25 mouse cellular contexts compared by ENCODE assay signal in genomic region chr7:137239542-137240133, GRCm38 (mm10).
A peak's percentile ranks its signal among the peaks of the same experiment; 100 is the strongest.
DNase-seq lines count a peak whose midpoint lies in the region; ATAC-seq lines count a peak whose summit lies in the region.
"Had no signal": no experiment of that assay in that cellular context is flagged by ENCODE, and none has a peak within 500 bp of the region (broad histone marks: within the 10 kb centered on the region; RNA-seq: fewer than 3 reads in every experiment).

No protein-coding gene starts in this region.

- no peak for ATAC-seq in embryonic facial prominence, embryonic 15.5 days (ENCODE audit: insufficient number of reproducible peaks, low FRiP score, low TSS enrichment, low read depth)
- no peak for ATAC-seq in midbrain, embryonic 14.5 days (ENCODE audit: low FRiP score, low TSS enrichment)
- no peak for ATAC-seq in midbrain, embryonic 11.5 days (ENCODE audit: low FRiP score)
- peak; percentile 58; the same call in 1 of the 2 replicates for ATAC-seq in hindbrain, embryonic 15.5 days (ENCODE audit: low FRiP score, low read depth)
- ATAC-seq in neural tube, embryonic 15.5 days (ENCODE audit: low FRiP score): peak; percentile 69
- ATAC-seq: activated CD4-positive, CD25-positive, alpha-beta regulatory T cell, adult 4 months; forebrain, embryonic 15.5 days; inflammation-experienced regulatory T-cells, adult 6 months had no signal

- peaks cover 8% of the 10 kb centered on the region; the same call in 1 of the 2 replicates for H3K4me1 ChIP-seq in embryonic facial prominence, embryonic 15.5 days
- H3K4me1 ChIP-seq in embryonic facial prominence, embryonic 10.5 days: peaks cover 66% of the 10 kb centered on the region
- H3K4me1 ChIP-seq in midbrain, embryonic 14.5 days (ENCODE audit: control insufficient read depth, insufficient read depth, low read length): peaks cover 74% of the 10 kb centered on the region
- peaks cover 11% of the 10 kb centered on the region for H3K4me1 ChIP-seq in midbrain, embryonic 11.5 days (ENCODE audit: control insufficient read depth, insufficient read depth, low read length)
- H3K4me1 ChIP-seq in hindbrain, embryonic 15.5 days (replicated peaks): peaks cover 79% of the 10 kb centered on the region
- peaks cover 71% of the 10 kb centered on the region for H3K4me1 ChIP-seq in neural tube, embryonic 15.5 days

- H3K9ac ChIP-seq in embryonic facial prominence, embryonic 15.5 days: no peak overlapping the region
- H3K9ac ChIP-seq in midbrain, embryonic 14.5 days (replicated peaks; ENCODE audit: low read length): no peak overlapping the region
- H3K9ac ChIP-seq in midbrain, embryonic 11.5 days (ENCODE audit: low read length): no peak overlapping the region
- H3K9ac ChIP-seq in hindbrain, embryonic 15.5 days: no peak overlapping the region
- H3K9ac ChIP-seq in neural tube, embryonic 15.5 days (replicated peaks): no peak overlapping the region
- H3K9ac ChIP-seq: embryonic facial prominence, embryonic 12.5 days; forebrain, embryonic 15.5 days; kidney, embryonic 15.5 days; limb, embryonic 13.5 days; lung, embryonic 15.5 days had no signal

- no peaks in the 10 kb centered on the region for H3K9me3 ChIP-seq in embryonic facial prominence, embryonic 15.5 days (replicated peaks)
- no peaks in the 10 kb centered on the region for H3K9me3 ChIP-seq in embryonic facial prominence, embryonic 10.5 days
- H3K9me3 ChIP-seq in midbrain, embryonic 14.5 days (ENCODE audit: control insufficient read depth, low read length): no peaks in the 10 kb centered on the region
- no peaks in the 10 kb centered on the region for H3K9me3 ChIP-seq in midbrain, embryonic 11.5 days (ENCODE audit: control insufficient read depth, low read length)
- no peaks in the 10 kb centered on the region for H3K9me3 ChIP-seq in hindbrain, embryonic 15.5 days
- H3K9me3 ChIP-seq in neural tube, embryonic 15.5 days (replicated peaks): no peaks in the 10 kb centered on the region
- H3K9me3 ChIP-seq: embryonic facial prominence, embryonic 12.5 days; forebrain, embryonic 10.5 days; forebrain, embryonic 15.5 days; kidney, embryonic 15.5 days; limb, embryonic 13.5 days; lung, embryonic 15.5 days had no signal

- H3K4me2 ChIP-seq in embryonic facial prominence, embryonic 15.5 days (replicated peaks): no peak overlapping the region
- H3K4me2 ChIP-seq in midbrain, embryonic 14.5 days (ENCODE audit: low read length): no peak overlapping the region
- no peak overlapping the region for H3K4me2 ChIP-seq in midbrain, embryonic 11.5 days
- H3K4me2 ChIP-seq in hindbrain, embryonic 15.5 days: no peak overlapping the region
- H3K4me2 ChIP-seq in neural tube, embryonic 15.5 days: no peak overlapping the region
- H3K4me2 ChIP-seq: embryonic facial prominence, embryonic 12.5 days; forebrain, embryonic 15.5 days; heart, embryonic 11.5 days; kidney, embryonic 15.5 days; limb, embryonic 13.5 days; liver, embryonic 11.5 days; lung, embryonic 15.5 days had no signal

- DNase-seq in embryonic facial prominence, embryonic 10.5 days (ENCODE audit: low spot score): no peak
- DNase-seq in midbrain, embryonic 14.5 days: no peak
- no peak for DNase-seq in midbrain, embryonic 11.5 days (ENCODE audit: low spot score, missing footprints)
- DNase-seq in adrenal gland, postnatal 4 days (ENCODE audit: low spot score in 2 of 2): no peak
- DNase-seq: cerebellum, adult 9-10 months; cerebellum, postnatal 36 days; gastrocnemius, postnatal 36 days; heart, adult 18-20 months; heart, postnatal 36 days; kidney, adult 18-20 months; kidney, postnatal 25 days; right cerebral cortex, postnatal 14 days had no signal

- H3K27ac ChIP-seq in embryonic facial prominence, embryonic 15.5 days (replicated peaks): 0 out of 2 replicates have a peak overlapping the region, but pooled peaks have one; percentile 17
- no peak overlapping the region for H3K27ac ChIP-seq in embryonic facial prominence, embryonic 10.5 days (replicated peaks)
- peak overlapping the region; percentile 70; the same call in 1 of the 2 replicates for H3K27ac ChIP-seq in midbrain, embryonic 14.5 days (replicated peaks; ENCODE audit: low read depth, low read length)
- no peak overlapping the region for H3K27ac ChIP-seq in midbrain, embryonic 11.5 days (ENCODE audit: low read depth, low read length)
- H3K27ac ChIP-seq in hindbrain, embryonic 15.5 days (replicated peaks): peak overlapping the region; percentile 83
- peak overlapping the region; percentile 78 for H3K27ac ChIP-seq in neural tube, embryonic 15.5 days (replicated peaks)
- H3K27ac ChIP-seq: embryonic facial prominence, embryonic 12.5 days; forebrain, embryonic 10.5 days; forebrain, embryonic 15.5 days; kidney, embryonic 15.5 days; limb, embryonic 13.5 days; lung, embryonic 15.5 days had no signal

- WGBS in embryonic facial prominence, embryonic 15.5 days: 63% methylated on average over 5 of the region's 5 CpGs
- 74% methylated on average over 5 of the region's 5 CpGs for WGBS in embryonic facial prominence, embryonic 10.5 days
- 59% methylated on average over 5 of the region's 5 CpGs for WGBS in midbrain, embryonic 14.5 days
- WGBS in midbrain, embryonic 11.5 days: 77% methylated on average over 5 of the region's 5 CpGs
- 39% methylated on average over 5 of the region's 5 CpGs for WGBS in hindbrain, embryonic 15.5 days
- 28% methylated on average over 5 of the region's 5 CpGs for WGBS in neural tube, embryonic 15.5 days

- H3K27me3 ChIP-seq in embryonic facial prominence, embryonic 15.5 days: peaks cover 15% of the 10 kb centered on the region
- H3K27me3 ChIP-seq in embryonic facial prominence, embryonic 10.5 days (replicated peaks; ENCODE audit: low read depth, poor library complexity, severe bottlenecking): peaks cover 16% of the 10 kb centered on the region; the same call in 1 of the 2 replicates
- no peaks in the 10 kb centered on the region for H3K27me3 ChIP-seq in midbrain, embryonic 14.5 days (ENCODE audit: control insufficient read depth, insufficient read depth, low read length)
- no peaks in the 10 kb centered on the region for H3K27me3 ChIP-seq in midbrain, embryonic 11.5 days (ENCODE audit: control insufficient read depth, insufficient read depth, low read length)
- no peaks in the 10 kb centered on the region for H3K27me3 ChIP-seq in hindbrain, embryonic 15.5 days
- H3K27me3 ChIP-seq in neural tube, embryonic 15.5 days (replicated peaks): no peaks in the 10 kb centered on the region

- H3K4me3 ChIP-seq in embryonic facial prominence, embryonic 15.5 days (replicated peaks): no peak overlapping the region
- no peak overlapping the region for H3K4me3 ChIP-seq in embryonic facial prominence, embryonic 10.5 days
- H3K4me3 ChIP-seq in midbrain, embryonic 14.5 days (replicated peaks; ENCODE audit: low read depth, low read length): no peak overlapping the region
- H3K4me3 ChIP-seq in midbrain, embryonic 11.5 days (ENCODE audit: low read depth, low read length): no peak overlapping the region
- H3K4me3 ChIP-seq in hindbrain, embryonic 15.5 days: no peak overlapping the region
- no peak overlapping the region for H3K4me3 ChIP-seq in neural tube, embryonic 15.5 days (replicated peaks)
- H3K4me3 ChIP-seq: embryonic facial prominence, embryonic 12.5 days; forebrain, embryonic 10.5 days; forebrain, embryonic 15.5 days; kidney, embryonic 15.5 days; limb, embryonic 13.5 days; lung, embryonic 15.5 days had no signal

- H3K36me3 ChIP-seq in embryonic facial prominence, embryonic 15.5 days: no peaks in the 10 kb centered on the region
- peaks cover 22% of the 10 kb centered on the region for H3K36me3 ChIP-seq in embryonic facial prominence, embryonic 10.5 days (replicated peaks)
- H3K36me3 ChIP-seq in midbrain, embryonic 14.5 days (ENCODE audit: control insufficient read depth, insufficient read depth, low read length): peaks cover 12% of the 10 kb centered on the region
- H3K36me3 ChIP-seq in midbrain, embryonic 11.5 days (ENCODE audit: control insufficient read depth, insufficient read depth, low read length): no peaks in the 10 kb centered on the region
- H3K36me3 ChIP-seq in hindbrain, embryonic 15.5 days: no peaks in the 10 kb centered on the region
- H3K36me3 ChIP-seq in neural tube, embryonic 15.5 days: peaks cover 6% of the 10 kb centered on the region; the same call in 1 of the 2 replicates
- H3K36me3 ChIP-seq: forebrain, embryonic 15.5 days; kidney, embryonic 15.5 days; lung, embryonic 15.5 days had no signal

Comparison
In these comparisons a context has a peak if more than half of its experiments do, and no peak if none do; other contexts are left out.
1. H3K27ac ChIP-seq: peak in embryonic facial prominence, embryonic 15.5 days (single experiment), midbrain, embryonic 14.5 days (single experiment), hindbrain, embryonic 15.5 days (single experiment) and neural tube, embryonic 15.5 days (single experiment); none in embryonic facial prominence, embryonic 10.5 days (single experiment) and midbrain, embryonic 11.5 days (single experiment).
2. ATAC-seq: peak in hindbrain, embryonic 15.5 days (single experiment) and neural tube, embryonic 15.5 days (single experiment); none in embryonic facial prominence, embryonic 15.5 days (single experiment), midbrain, embryonic 14.5 days (single experiment) and midbrain, embryonic 11.5 days (single experiment).